Mouse (Mus musculus) monocyte, adult 2 months (primary cell): ENCODE measurements at regions not wholly inside any gene's neighbourhood (a gene's known extent, or its start where the extent isn't known, plus 50 kb on each side); places are given as distances from the start of the nearest gene placed in this dataset.

Source experiments
- DNase-seq, 2 experiments: peaks; one replicate each; pipeline ENCODE4 v3.0.0; 2022; ENCODE audit warnings: low spot score in 2 of 2, low read depth in 1 of 2

- DNase-seq: no peak
Observed at GRCm38 (mm10) chr10:95034566-95034965, 89.9 kb upstream of the Plxnc1 start.

GRCm38 (mm10) chr10:95032760-95033716, 88.4 kb upstream of the Plxnc1 start:
- DNase-seq: no peak

- no peak for DNase-seq
Observed at GRCm38 (mm10) chr10:95031371-95031770, 86.7 kb upstream of the Plxnc1 start.

- no peak for DNase-seq
Observed at GRCm38 (mm10) chr10:95030801-95031200, 86.2 kb upstream of the Plxnc1 start.

- DNase-seq: no peak
Observed at GRCm38 (mm10) chr10:95029554-95029953, 84.9 kb upstream of the Plxnc1 start.

GRCm38 (mm10) chr10:95025569-95026327, 81.1 kb upstream of the Plxnc1 start:
- DNase-seq: no peak

- no peak for DNase-seq
Observed at GRCm38 (mm10) chr10:95021209-95021608, 76.6 kb upstream of the Plxnc1 start.

- no peak for DNase-seq
Observed at GRCm38 (mm10) chr10:95016896-95017295, 72.3 kb upstream of the Plxnc1 start.

GRCm38 (mm10) chr10:95015298-95015951, 70.8 kb upstream of the Plxnc1 start:
- no peak for DNase-seq

GRCm38 (mm10) chr10:95013946-95014345, 69.3 kb upstream of the Plxnc1 start:
- DNase-seq: no peak

GRCm38 (mm10) chr10:95013213-95013915, 68.7 kb upstream of the Plxnc1 start:
- no peak for DNase-seq

- no peak for DNase-seq
Observed at GRCm38 (mm10) chr10:95010333-95010732, 65.7 kb upstream of the Plxnc1 start.

GRCm38 (mm10) chr10:95009081-95009480, 64.4 kb upstream of the Plxnc1 start:
- no peak for DNase-seq

- DNase-seq: no peak
Observed at GRCm38 (mm10) chr10:95004065-95004763, 59.6 kb upstream of the Plxnc1 start.

GRCm38 (mm10) chr10:95003621-95004020, 59.0 kb upstream of the Plxnc1 start:
- no peak for DNase-seq

GRCm38 (mm10) chr10:95001650-95002049, 57.0 kb upstream of the Plxnc1 start:
- no peak for DNase-seq

GRCm38 (mm10) chr10:94999716-95000115, 55.1 kb upstream of the Plxnc1 start:
- DNase-seq: no peak
